Mouse (Mus musculus): ENCODE results near the gene Cpne4. TPM values are rescaled to one million over a fixed set of nuclear protein-coding genes. Genes with fewer than 3 reads are reported as not detected.
A peak's percentile ranks its signal among the peaks of the same experiment; 100 is the strongest.

Gene Cpne4
- polyA plus RNA-seq, 1 experiment from 2014 or later, result 4.6 TPM

- no peaks in the 10 kb centered on the region for H3K9me3 ChIP-seq
- 90% methylated on average over 5 of the region's 5 CpGs for WGBS
- ATAC-seq (ENCODE audit: low FRiP score, low read depth), result no peak
- no peaks in the 10 kb centered on the region for H3K27me3 ChIP-seq (replicated peaks)
- H3K36me3 ChIP-seq, result no peaks in the 10 kb centered on the region
- H3K27ac ChIP-seq, result no peak overlapping the region
- no peaks in the 10 kb centered on the region for H3K4me1 ChIP-seq
- H3K4me2 ChIP-seq (replicated peaks), result no peak overlapping the region
- H3K9ac ChIP-seq, result no peak overlapping the region
- no peak overlapping the region for H3K4me3 ChIP-seq
Measured at GRCm38 (mm10) chr9:104832934-104833539, 286.0 kb downstream of the Cpne4 start.

GRCm38 (mm10) chr9:104837931-104838330 lies 290.8 kb downstream of the Cpne4 start:
- H3K9ac ChIP-seq, result no peak overlapping the region
- no peak overlapping the region for H3K4me2 ChIP-seq (replicated peaks)
- no peaks in the 10 kb centered on the region for H3K4me1 ChIP-seq
- WGBS, result 15% methylated on average over 1 of the region's 1 CpGs
- H3K36me3 ChIP-seq, result no peaks in the 10 kb centered on the region
- H3K9me3 ChIP-seq, result no peaks in the 10 kb centered on the region
- no peaks in the 10 kb centered on the region for H3K27me3 ChIP-seq (replicated peaks)
- peak; percentile 81 for ATAC-seq (ENCODE audit: low FRiP score, low read depth)
- H3K4me3 ChIP-seq, result no peak overlapping the region
- H3K27ac ChIP-seq, result no peak overlapping the region

GRCm38 (mm10) chr9:104841278-104841677 lies 294.2 kb downstream of the Cpne4 start:
- Histone ChIP-seq H3K9ac (no peak overlapping the region), H3K9me3 (no peaks in the 10 kb centered on the region), H3K27me3 (replicated peaks) (no peaks in the 10 kb centered on the region), H3K36me3 (no peaks in the 10 kb centered on the region), H3K4me3 (no peak overlapping the region), H3K27ac (no peak overlapping the region), H3K4me1 (no peaks in the 10 kb centered on the region), H3K4me2 (replicated peaks) (no peak overlapping the region)
- no peak for ATAC-seq (ENCODE audit: low FRiP score, low read depth)
- 65% methylated on average over 1 of the region's 1 CpGs for WGBS

GRCm38 (mm10) chr9:104845226-104845930 lies 298.3 kb downstream of the Cpne4 start:
- Histone ChIP-seq H3K27ac (no peak overlapping the region), H3K9me3 (no peaks in the 10 kb centered on the region), H3K4me3 (no peak overlapping the region), H3K27me3 (replicated peaks) (no peaks in the 10 kb centered on the region), H3K4me1 (no peaks in the 10 kb centered on the region), H3K9ac (no peak overlapping the region), H3K36me3 (no peaks in the 10 kb centered on the region), H3K4me2 (replicated peaks) (no peak overlapping the region)
- no peak for ATAC-seq (ENCODE audit: low FRiP score, low read depth)
- WGBS, result 75% methylated on average over 2 of the region's 2 CpGs

GRCm38 (mm10) chr9:104853701-104854100 lies 306.6 kb downstream of the Cpne4 start:
- H3K4me2 ChIP-seq (replicated peaks), result no peak overlapping the region
- 52% methylated on average over 3 of the region's 3 CpGs for WGBS
- no peaks in the 10 kb centered on the region for H3K9me3 ChIP-seq
- H3K27me3 ChIP-seq (replicated peaks), result no peaks in the 10 kb centered on the region
- H3K4me3 ChIP-seq, result no peak overlapping the region
- no peaks in the 10 kb centered on the region for H3K36me3 ChIP-seq
- no peak overlapping the region for H3K9ac ChIP-seq
- no peak overlapping the region for H3K27ac ChIP-seq
- no peak for ATAC-seq (ENCODE audit: low FRiP score, low read depth)
- no peaks in the 10 kb centered on the region for H3K4me1 ChIP-seq

GRCm38 (mm10) chr9:104854245-104854921 lies 307.3 kb downstream of the Cpne4 start:
- no peak overlapping the region for H3K4me3 ChIP-seq
- ATAC-seq (ENCODE audit: low FRiP score, low read depth), result no peak
- 71% methylated on average over 6 of the region's 6 CpGs for WGBS
- no peaks in the 10 kb centered on the region for H3K9me3 ChIP-seq
- no peak overlapping the region for H3K9ac ChIP-seq
- no peaks in the 10 kb centered on the region for H3K36me3 ChIP-seq
- no peak overlapping the region for H3K4me2 ChIP-seq (replicated peaks)
- H3K27ac ChIP-seq, result no peak overlapping the region
- H3K27me3 ChIP-seq (replicated peaks), result no peaks in the 10 kb centered on the region
- H3K4me1 ChIP-seq, result no peaks in the 10 kb centered on the region

GRCm38 (mm10) chr9:104865830-104866229 lies 318.7 kb downstream of the Cpne4 start:
- Histone ChIP-seq H3K9me3 (no peaks in the 10 kb centered on the region), H3K36me3 (no peaks in the 10 kb centered on the region), H3K4me2 (replicated peaks) (no peak overlapping the region), H3K27me3 (replicated peaks) (no peaks in the 10 kb centered on the region), H3K27ac (no peak overlapping the region), H3K4me3 (no peak overlapping the region), H3K9ac (no peak overlapping the region), H3K4me1 (no peaks in the 10 kb centered on the region)
- no peak for ATAC-seq (ENCODE audit: low FRiP score, low read depth)
- 86% methylated on average over 1 of the region's 1 CpGs for whole genome bisulfite sequencing

GRCm38 (mm10) chr9:104872586-104872985 lies 325.5 kb downstream of the Cpne4 start:
- WGBS, result 88% methylated on average over 4 of the region's 4 CpGs

GRCm38 (mm10) chr9:104874157-104874556 lies 327.1 kb downstream of the Cpne4 start:
- ATAC-seq (ENCODE audit: low FRiP score, low read depth), result no peak
- Histone ChIP-seq H3K27ac (no peak overlapping the region), H3K9me3 (no peaks in the 10 kb centered on the region), H3K36me3 (no peaks in the 10 kb centered on the region), H3K4me1 (no peaks in the 10 kb centered on the region), H3K4me3 (no peak overlapping the region), H3K9ac (no peak overlapping the region), H3K27me3 (replicated peaks) (no peaks in the 10 kb centered on the region), H3K4me2 (replicated peaks) (no peak overlapping the region)
- 83% methylated on average over 3 of the region's 3 CpGs for WGBS

More at GRCm38 (mm10) chr9:104872586-104872985, 325.5 kb downstream of the Cpne4 start:
- Histone ChIP-seq H3K4me2 (replicated peaks) (no peak overlapping the region), H3K9me3 (no peaks in the 10 kb centered on the region), H3K27ac (no peak overlapping the region), H3K9ac (no peak overlapping the region), H3K36me3 (no peaks in the 10 kb centered on the region), H3K4me1 (no peaks in the 10 kb centered on the region), H3K4me3 (no peak overlapping the region), H3K27me3 (replicated peaks) (no peaks in the 10 kb centered on the region)
- no peak for ATAC-seq (ENCODE audit: low FRiP score, low read depth)

- no peak overlapping the region for H3K9ac ChIP-seq
- no peaks in the 10 kb centered on the region for H3K36me3 ChIP-seq
- no peak overlapping the region for H3K27ac ChIP-seq
- WGBS, result 78% methylated on average over 3 of the region's 3 CpGs
- H3K9me3 ChIP-seq, result no peaks in the 10 kb centered on the region
- H3K4me3 ChIP-seq, result no peak overlapping the region
- no peaks in the 10 kb centered on the region for H3K4me1 ChIP-seq
- H3K4me2 ChIP-seq (replicated peaks), result no peak overlapping the region
- H3K27me3 ChIP-seq (replicated peaks), result no peaks in the 10 kb centered on the region
- no peak for ATAC-seq (ENCODE audit: low FRiP score, low read depth)
Measured at GRCm38 (mm10) chr9:104877014-104877413, 329.9 kb downstream of the Cpne4 start.

GRCm38 (mm10) chr9:104878558-104878957 lies 331.5 kb downstream of the Cpne4 start:
- Histone ChIP-seq H3K9ac (no peak overlapping the region), H3K4me3 (no peak overlapping the region), H3K27me3 (replicated peaks) (no peaks in the 10 kb centered on the region), H3K27ac (no peak overlapping the region), H3K36me3 (no peaks in the 10 kb centered on the region), H3K9me3 (no peaks in the 10 kb centered on the region), H3K4me2 (replicated peaks) (no peak overlapping the region), H3K4me1 (no peaks in the 10 kb centered on the region)
- ATAC-seq (ENCODE audit: low FRiP score, low read depth), result no peak
- 82% methylated on average over 6 of the region's 6 CpGs for WGBS

- Histone ChIP-seq H3K4me2 (replicated peaks) (no peak overlapping the region), H3K36me3 (no peaks in the 10 kb centered on the region), H3K27ac (no peak overlapping the region), H3K9ac (no peak overlapping the region), H3K4me3 (no peak overlapping the region), H3K4me1 (no peaks in the 10 kb centered on the region), H3K27me3 (replicated peaks) (no peaks in the 10 kb centered on the region), H3K9me3 (no peaks in the 10 kb centered on the region)
- ATAC-seq (ENCODE audit: low FRiP score, low read depth), result no peak
- 88% methylated on average over 3 of the region's 3 CpGs for WGBS
Measured at GRCm38 (mm10) chr9:104890517-104890916, 343.4 kb downstream of the Cpne4 start.
